Mouse (Mus musculus) Patski (cell line): ENCODE measurements around the gene Phf23. TPM values are rescaled to one million over a fixed set of nuclear protein-coding genes. Genes with fewer than 3 reads are reported as not detected.

Experiments used
- ATAC-seq: fragments of 100-300 bp; one replicate; pipeline ENCODE4 v1.8.0; 2021
- CTCF ChIA-PET: fragments of 350-600 bp; sonication (Branson Sonifier 250); formaldehyde crosslinking; loops from one replicate; lab custom pipeline; 2022; ENCODE audit warnings: inconsistent platforms; lab: Charles Lee
- POLR2A ChIA-PET: fragments of 350-600 bp; sonication (Branson Sonifier 250); formaldehyde crosslinking; loops from one replicate; lab custom pipeline; 2022; ENCODE audit warnings: antibody characterized with exemption, inconsistent platforms; lab: Charles Lee
- DNase-seq: peaks from one replicate; pipeline ENCODE4 v3.0.0-alpha.2; 2011; ENCODE audit warnings: low read depth, low spot score
- H3K27me3 ChIP-seq: fragments of 371-371 bp; one replicate; pipeline ENCODE4 v1.5.1; 2021
- CTCF ChIP-seq: fragments of 100-300 bp; IDR thresholded peaks from one replicate; pipeline ENCODE4 v1.5.1; 2021
- in situ Hi-C: fragments of 300-500 bp; cut with MboI; formaldehyde crosslinking; loops from 3 replicates; pipeline ENCODE4 v1.11.1; 2018; ENCODE audit warnings: low pct_unique_long_range_greater_than_20kb, mixed read lengths
- polyA plus RNA-seq: library from polyadenylated mRNA; unstranded; gene quantifications from one replicate; pipeline ENCODE4 v1.2.3, GENCODE M21; 2021

Gene Phf23
- polyA plus RNA-seq, 1 experiment from 2014 or later = 76.1 TPM

DNA sequence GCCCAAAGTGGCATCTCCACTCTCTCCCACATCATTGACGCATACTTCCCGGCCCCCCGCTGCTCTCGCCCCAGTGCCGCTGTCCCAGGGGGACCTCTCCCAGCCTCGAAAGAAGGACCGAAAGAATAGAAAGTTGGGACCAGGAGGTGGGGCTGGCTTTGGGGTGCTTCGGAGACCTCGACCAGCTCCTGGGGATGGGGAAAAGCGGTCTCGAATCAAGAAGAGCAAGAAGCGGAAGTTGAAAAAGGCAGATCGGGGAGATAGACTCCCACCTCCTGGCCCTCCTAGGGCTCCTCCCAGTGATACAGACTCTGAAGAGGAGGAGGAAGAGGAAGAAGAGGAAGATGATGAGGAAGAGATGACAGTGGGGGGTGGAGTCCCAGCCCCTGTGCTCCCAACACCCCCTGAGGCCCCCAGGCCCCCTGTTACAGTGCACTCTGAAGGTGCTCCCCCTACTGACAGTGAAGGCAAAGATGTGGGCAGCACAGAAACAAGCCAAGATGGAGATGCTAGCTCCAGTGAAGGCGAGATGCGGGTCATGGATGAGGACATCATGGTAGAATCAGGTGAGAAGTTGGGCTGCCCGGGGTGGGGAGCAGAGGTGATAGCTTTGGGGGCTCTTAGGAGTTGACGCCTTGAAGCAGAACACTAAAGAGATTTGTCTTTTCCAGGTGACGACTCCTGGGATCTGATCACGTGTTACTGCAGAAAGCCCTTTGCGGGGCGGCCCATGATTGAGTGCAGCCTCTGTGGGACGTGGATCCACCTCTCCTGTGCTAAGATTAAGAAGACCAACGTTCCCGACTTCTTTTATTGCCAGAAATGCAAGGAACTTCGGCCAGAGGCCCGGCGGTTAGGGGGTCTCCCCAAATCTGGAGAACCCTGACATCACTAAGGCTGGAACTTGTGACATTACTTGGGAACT is 3.3 kb downstream of the Phf23 start:
- TF ChIP-seq CTCF = no peak
- CTCF ChIA-PET = no interaction called here
- POLR2A ChIA-PET = interaction anchor here (1.0 kb wide), 2 partner anchors 10 to 15 kb away, joined by 3 to 4 read pairs; no protein-coding TSS in a partner anchor
- H3K27me3 ChIP-seq = no peaks in the 10 kb centered on the region
- in situ Hi-C loops = loop anchor here (25.0 kb wide), 2 partner anchors 587 to 912 kb away; partner anchors contain the start of genes Kdm6b, Per1 and Vamp2
- ATAC-seq = no peak
- no peak for DNase-seq

DNA sequence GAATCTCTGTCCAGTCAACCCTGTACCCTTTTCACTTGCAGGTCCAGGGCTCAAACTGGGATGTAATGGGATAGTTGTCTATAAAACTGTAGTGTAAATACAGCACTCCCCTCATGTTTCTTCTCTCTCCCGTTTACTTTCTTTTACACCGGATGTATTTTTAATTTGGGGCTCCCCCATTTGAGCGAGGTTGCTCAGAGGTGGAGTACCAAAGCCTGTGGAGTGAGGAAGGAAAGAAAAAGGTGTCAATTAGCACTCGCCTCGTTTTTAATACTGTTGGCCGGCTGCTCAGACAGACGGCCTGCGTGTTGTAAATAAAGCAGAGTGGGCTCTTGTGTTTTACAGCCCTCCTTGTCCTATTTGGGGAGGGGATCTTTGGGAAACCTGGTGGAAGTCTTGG is 4.1 kb downstream of the Phf23 start:
- ChIA-PET POLR2A (interaction anchor here (0.9 kb wide), 1 partner anchor 18 kb away, joined by 4 read pairs; the partner anchor contains the start of gene Elp5), CTCF (no interaction called here)
- ATAC-seq (no peak), DNase-seq (no peak)
- no peaks in the 10 kb centered on the region for H3K27me3 ChIP-seq
- in situ Hi-C loops = loop anchor here (25.0 kb wide), 2 partner anchors 587 to 912 kb away; partner anchors contain the start of genes Kdm6b, Per1 and Vamp2
- no peak for TF ChIP-seq CTCF

DNA sequence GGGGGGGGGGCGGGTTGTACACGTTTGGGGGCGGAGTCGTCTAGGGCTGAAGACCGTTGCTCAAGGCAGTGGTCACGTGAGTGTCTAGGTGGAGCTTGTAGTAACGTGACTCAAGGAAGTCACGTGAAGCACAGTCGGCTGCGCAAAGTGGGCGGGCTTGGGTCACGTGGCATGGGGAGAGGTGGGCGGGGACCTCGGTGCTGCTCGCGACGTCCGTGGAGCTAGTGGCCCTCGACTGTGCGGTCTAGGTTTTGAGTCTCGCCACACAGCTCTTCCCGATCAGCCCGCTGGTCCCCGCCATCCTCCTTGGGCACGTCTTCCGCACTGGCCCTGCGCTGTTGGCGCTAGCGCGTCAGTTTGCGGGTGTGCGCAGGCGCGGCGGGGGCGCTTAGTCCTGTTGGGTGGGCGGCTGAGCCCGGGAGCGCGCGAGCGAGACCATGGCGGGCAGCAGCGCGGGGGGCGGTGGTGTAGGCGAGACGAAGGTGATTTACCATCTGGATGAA is 4.9 kb downstream of the Phf23 start, which contains the start of gene Dvl2:
Gene Dvl2 (plus strand): TSS at position 200 of the 503 bp plus-strand sequence.
- no peaks in the 10 kb centered on the region for H3K27me3 ChIP-seq
- ChIA-PET CTCF (no interaction called here), POLR2A (interaction anchor here (0.7 to 0.9 kb wide), 2 partner anchors 19 to 944 kb away, joined by 4 read pairs; partner anchors contain the start of gene Elp5)
- DNase-seq = no peak
- no peak for TF ChIP-seq CTCF
- ATAC-seq = peak; percentile 18
- in situ Hi-C loops = no loop called here

DNA sequence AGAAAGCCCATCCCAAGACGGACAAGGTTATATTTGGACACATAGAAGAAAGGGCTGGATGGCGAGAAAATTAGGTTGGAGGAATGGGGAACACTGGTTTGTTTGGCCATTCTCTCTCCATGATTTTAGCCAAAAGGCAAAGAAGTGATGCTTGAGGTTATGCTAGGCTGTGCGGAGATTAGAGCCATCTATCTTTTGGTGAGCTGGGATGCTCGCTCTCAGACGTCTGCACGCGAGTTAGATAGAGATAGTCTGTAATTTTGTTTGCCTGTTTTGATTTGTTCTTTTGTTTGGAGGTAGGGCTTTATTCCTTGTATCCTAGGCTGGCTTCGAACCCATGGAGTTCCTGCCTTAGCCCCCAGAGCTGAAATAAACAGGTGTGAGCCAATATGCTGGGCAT is 5.6 kb downstream of the Phf23 start:
- POLR2A ChIA-PET = no interaction called here

DNA sequence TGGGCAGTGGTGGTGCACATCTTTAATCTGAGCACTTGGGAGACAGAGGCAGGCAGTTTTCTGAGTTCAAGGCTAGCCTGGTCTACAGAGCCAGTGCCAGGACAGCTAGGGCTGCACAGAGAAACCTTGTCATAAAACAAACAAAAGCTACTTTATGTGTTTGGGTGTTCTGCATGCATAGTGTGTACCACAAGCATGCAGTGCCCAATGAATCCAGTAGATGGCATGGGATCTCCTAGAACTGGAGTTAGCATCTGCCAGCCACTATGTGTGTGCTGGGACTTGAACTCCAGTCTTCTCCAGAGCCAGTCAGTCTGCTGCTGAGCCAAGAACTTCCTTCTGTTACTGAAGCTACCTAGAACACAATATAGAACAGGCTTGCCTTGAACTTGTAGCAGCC is 6.3 kb downstream of the Phf23 start:
- in situ Hi-C loops = no loop called here
- DNase-seq (no peak), ATAC-seq (no peak)
- CTCF ChIA-PET = interaction anchor here (0.6 to 1.4 kb wide), 5 partner anchors 13 to 78 kb away, joined by 3 to 7 read pairs (median 4); partner anchors contain the start of genes Acadvl and Dlg4
- POLR2A ChIA-PET = no interaction called here
- no peak for TF ChIP-seq CTCF
- no peaks in the 10 kb centered on the region for H3K27me3 ChIP-seq

More for the DNA sequence above, 5.6 kb downstream of the Phf23 start:
- no peak for TF ChIP-seq CTCF
- H3K27me3 ChIP-seq = no peaks in the 10 kb centered on the region
- DNase-seq = no peak
- in situ Hi-C loops = no loop called here
- CTCF ChIA-PET = interaction anchor here (0.6 to 1.4 kb wide), 5 partner anchors 13 to 77 kb away, joined by 3 to 7 read pairs (median 4); partner anchors contain the start of genes Acadvl and Dlg4
- ATAC-seq = no peak

DNA sequence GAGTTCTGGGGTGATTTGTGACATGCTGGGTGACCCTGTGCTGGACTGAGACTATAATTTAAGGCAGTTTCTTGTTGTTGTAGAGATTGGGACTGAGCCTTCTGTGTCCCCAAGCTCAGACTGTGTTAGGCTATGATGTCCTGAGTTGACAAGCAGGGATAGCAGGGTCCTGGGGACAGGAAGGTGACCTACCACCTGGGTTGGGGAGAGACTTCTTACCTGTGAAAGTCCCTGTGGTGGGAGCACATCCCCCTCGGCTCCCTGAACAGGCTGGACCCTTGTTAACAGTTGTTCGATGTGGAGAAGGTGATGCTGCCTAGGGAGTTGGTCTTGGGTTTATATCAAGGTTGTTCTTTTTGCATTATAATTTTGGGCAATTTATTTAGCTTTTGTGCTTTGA is 6.9 kb downstream of the Phf23 start:
- ChIA-PET POLR2A (interaction anchor here (1.6 kb wide), 1 partner anchor 12 kb away, joined by 6 read pairs; no protein-coding TSS in a partner anchor), CTCF (interaction anchor here (1.2 to 1.4 kb wide), 2 partner anchors 12 to 14 kb away, joined by 6 to 7 read pairs; partner anchors contain the start of genes Acadvl and Dlg4)
- no peak for DNase-seq
- in situ Hi-C loops = no loop called here
- TF ChIP-seq CTCF = no peak
- ATAC-seq = no peak
- no peaks in the 10 kb centered on the region for H3K27me3 ChIP-seq

DNA sequence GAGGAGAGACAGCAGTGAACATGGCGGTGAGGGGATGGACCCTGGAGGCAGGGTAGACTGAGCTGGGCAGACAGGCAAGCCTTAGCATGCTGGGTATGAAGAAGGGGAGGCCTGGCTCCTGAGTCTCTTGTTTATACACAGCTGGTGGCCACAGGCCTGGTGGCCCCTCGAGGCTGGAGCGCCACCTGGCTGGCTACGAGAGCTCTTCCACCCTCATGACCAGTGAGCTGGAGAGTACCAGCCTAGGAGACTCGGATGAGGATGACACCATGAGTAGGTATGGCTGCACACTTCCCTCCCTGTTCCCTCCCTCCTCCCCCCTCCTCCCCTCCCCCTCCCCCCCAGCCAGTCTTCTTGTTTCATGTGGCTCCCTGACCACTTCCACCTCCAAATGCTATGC is 9.9 kb downstream of the Phf23 start:
- in situ Hi-C loops = no loop called here
- ATAC-seq = no peak
- DNase-seq = no peak
- TF ChIP-seq CTCF = no peak
- H3K27me3 ChIP-seq = no peaks in the 10 kb centered on the region
- ChIA-PET CTCF (interaction anchor here (1.1 to 2.8 kb wide), 2 partner anchors 9 to 11 kb away, joined by 3 to 14 read pairs; partner anchors contain the start of genes Acadvl and Dlg4), POLR2A (interaction anchor here (1.2 kb wide), 1 partner anchor 9 kb away, joined by 3 read pairs; no protein-coding TSS in a partner anchor)

DNA sequence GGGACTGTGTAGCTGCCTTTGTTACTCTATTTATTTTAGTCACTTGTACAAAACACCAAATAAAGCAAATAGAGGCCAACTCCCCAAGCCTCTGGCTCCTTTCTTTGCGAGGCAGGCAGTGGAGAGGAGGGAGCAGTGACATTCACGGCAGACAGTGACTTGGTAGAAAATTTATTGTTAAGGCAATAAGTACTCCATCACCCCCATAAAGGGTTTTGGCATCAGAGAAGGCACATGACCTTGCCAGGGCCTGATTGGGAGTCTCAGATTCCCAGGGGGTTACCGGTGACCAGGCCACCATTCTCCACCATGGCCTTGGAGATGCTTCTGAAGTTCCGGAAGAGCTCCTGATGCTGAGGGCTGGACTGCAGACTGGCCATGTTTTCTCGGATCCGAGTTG is 14.5 kb downstream of the Phf23 start:
- H3K27me3 ChIP-seq = no peaks in the 10 kb centered on the region
- in situ Hi-C loops = no loop called here
- no peak for TF ChIP-seq CTCF
- ATAC-seq (no peak), DNase-seq (no peak)
- ChIA-PET CTCF (interaction anchor here (1.0 to 2.6 kb wide), 2 partner anchors 11 to 14 kb away, joined by 4 to 8 read pairs; no protein-coding TSS in a partner anchor), POLR2A (no interaction called here)

DNA sequence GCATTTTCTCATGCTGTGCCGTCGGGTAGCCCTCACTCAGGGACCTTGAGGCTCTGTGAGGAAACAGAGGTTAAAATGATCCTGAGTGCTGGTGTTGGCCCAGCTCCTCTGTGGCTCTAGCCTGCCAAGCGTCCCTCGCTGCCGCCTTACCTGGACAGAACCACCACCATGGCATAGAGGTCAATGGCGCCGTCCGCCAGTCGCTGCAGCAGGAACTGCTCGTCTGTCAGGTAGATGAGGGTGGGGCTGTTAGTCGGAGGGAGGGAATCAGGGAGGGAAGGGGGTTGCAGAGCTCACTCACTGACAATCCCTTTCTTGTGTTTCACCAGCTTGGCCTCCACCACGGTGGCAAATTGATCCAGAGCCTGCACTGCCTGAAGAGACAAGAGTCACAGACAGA is 15.0 kb downstream of the Phf23 start:
- POLR2A ChIA-PET = no interaction called here
- no peaks in the 10 kb centered on the region for H3K27me3 ChIP-seq
- in situ Hi-C loops = no loop called here
- CTCF ChIA-PET = interaction anchor here (2.6 kb wide), 1 partner anchor 10 kb away, joined by 8 read pairs; no protein-coding TSS in a partner anchor
- ATAC-seq (no peak), DNase-seq (no peak)
- TF ChIP-seq CTCF = no peak

DNA sequence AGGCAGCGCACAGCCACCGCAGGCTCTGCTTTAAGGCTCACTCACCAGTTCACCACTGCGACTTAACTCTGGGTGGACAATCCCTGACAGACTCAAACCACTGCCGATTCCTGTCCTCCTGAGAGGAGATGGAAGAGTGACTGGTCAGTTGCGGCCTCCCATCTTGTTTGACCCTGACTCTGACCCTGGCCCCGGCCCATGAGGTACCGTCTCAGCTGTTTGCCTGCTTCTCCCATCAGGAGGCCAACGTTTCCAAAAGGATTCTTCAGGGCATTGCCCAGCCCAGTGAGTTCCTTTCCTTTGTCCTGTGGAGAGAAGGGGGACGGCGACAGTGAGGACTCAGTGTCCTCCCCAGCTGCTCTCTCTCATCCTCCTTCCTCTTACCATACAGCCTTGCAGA is 15.4 kb downstream of the Phf23 start:
- TF ChIP-seq CTCF = no peak
- in situ Hi-C loops = no loop called here
- ATAC-seq = no peak
- POLR2A ChIA-PET = no interaction called here
- no peak for DNase-seq
- CTCF ChIA-PET = interaction anchor here (2.6 kb wide), 1 partner anchor 10 kb away, joined by 8 read pairs; no protein-coding TSS in a partner anchor
- H3K27me3 ChIP-seq = no peaks in the 10 kb centered on the region
